Mouse (Mus musculus) gonadal fat pad, adult 2 months (tissue): Measurements from ENCODE around the gene Zfp335. TPM values are rescaled to one million over a fixed set of nuclear protein-coding genes. Genes with fewer than 3 reads are reported as not detected.

Source experiments
- DNase-seq: peaks from one replicate; pipeline ENCODE4 v3.0.0-alpha.2; 2012; ENCODE audit warnings: low read depth
- polyA plus RNA-seq: library from polyadenylated mRNA; depleted of rRNA; stranded (reverse); fragments of >200 nt; gene quantifications from 2 replicates; pipeline ENCODE4 v1.2.3, GENCODE M21; 2012

The Zfp335 gene
- polyA plus RNA-seq, 1 experiment = 21.7 TPM

- DNase-seq = peak; percentile 27
Observed at GRCm38 (mm10) chr2:164924100-164924857, 12.7 kb upstream of the Zfp335 start.

GRCm38 (mm10) chr2:164923291-164923690 lies 11.7 kb upstream of the Zfp335 start:
- no peak for DNase-seq

- no peak for DNase-seq
Observed at GRCm38 (mm10) chr2:164921984-164922383, 10.4 kb upstream of the Zfp335 start.

GRCm38 (mm10) chr2:164918325-164918724 lies 6.8 kb upstream of the Zfp335 start:
- no peak for DNase-seq

- DNase-seq = no peak
Observed at GRCm38 (mm10) chr2:164917371-164917770, 5.8 kb upstream of the Zfp335 start.

- no peak for DNase-seq
Observed at GRCm38 (mm10) chr2:164916820-164917219, 5.3 kb upstream of the Zfp335 start.

- no peak for DNase-seq
Observed at GRCm38 (mm10) chr2:164913428-164913786, 1.9 kb upstream of the Zfp335 start.

- DNase-seq = no peak
Observed at GRCm38 (mm10) chr2:164912749-164913427, 1.3 kb upstream of the Zfp335 start.

- no peak for DNase-seq
Observed at GRCm38 (mm10) chr2:164912151-164912550, 594 bp upstream of the Zfp335 start.

GRCm38 (mm10) chr2:164910360-164911061 lies 1.0 kb downstream of the Zfp335 start:
- DNase-seq = no peak

GRCm38 (mm10) chr2:164909542-164909941 lies 2.0 kb downstream of the Zfp335 start:
- no peak for DNase-seq

- no peak for DNase-seq
Observed at GRCm38 (mm10) chr2:164909100-164909499, 2.5 kb downstream of the Zfp335 start.

- DNase-seq = no peak
Observed at GRCm38 (mm10) chr2:164908011-164908410, 3.5 kb downstream of the Zfp335 start.

- DNase-seq = no peak
Observed at GRCm38 (mm10) chr2:164907511-164907910, 4.0 kb downstream of the Zfp335 start.

- no peak for DNase-seq
Observed at GRCm38 (mm10) chr2:164906071-164906470, 5.5 kb downstream of the Zfp335 start.

- DNase-seq = no peak
Observed at GRCm38 (mm10) chr2:164903496-164903895, 8.1 kb downstream of the Zfp335 start.

- no peak for DNase-seq
Observed at GRCm38 (mm10) chr2:164901380-164901779, 10.2 kb downstream of the Zfp335 start.

GRCm38 (mm10) chr2:164899723-164900459 lies 11.7 kb downstream of the Zfp335 start:
- no peak for DNase-seq

GRCm38 (mm10) chr2:164899034-164899433 lies 12.5 kb downstream of the Zfp335 start:
- DNase-seq = no peak

- no peak for DNase-seq
Observed at GRCm38 (mm10) chr2:164898008-164898407, 13.5 kb downstream of the Zfp335 start.

GRCm38 (mm10) chr2:164895885-164896284 lies 15.7 kb downstream of the Zfp335 start:
- no peak for DNase-seq

GRCm38 (mm10) chr2:164894644-164895043 lies 16.9 kb downstream of the Zfp335 start:
- DNase-seq = no peak
